Mouse (Mus musculus) embryonic facial prominence, embryonic 11.5 days (tissue): ENCODE measurements around the gene Orc3. TPM values are rescaled to one million over a fixed set of nuclear protein-coding genes. Genes with fewer than 3 reads are reported as not detected.

Experiments
- ATAC-seq: fragments of 200-750 bp; cut with Nextera tagmentation; replicated peaks from 2 replicates; pipeline ENCODE4 v1.8.0; 2017; ENCODE audit warnings: low read depth; ENCODE audit not compliant: insufficient number of reproducible peaks, low FRiP score, low TSS enrichment
- DNase-seq: peaks from one replicate; pipeline ENCODE4 v3.0.0-alpha.2; 2015; ENCODE audit warnings: low spot score
- H3K27ac ChIP-seq: fragments of 300-500 bp; sonication (generic); replicated peaks from 2 replicates; pipeline ENCODE4 v1.5.1; 2014; ENCODE audit warnings: mild to moderate bottlenecking, low read depth, low read length, control low read depth
- H3K27me3 ChIP-seq: fragments of 300-500 bp; sonication (generic); 2 replicates; pipeline ENCODE4 v1.6.1; 2014; ENCODE audit warnings: mild to moderate bottlenecking, low read length, moderate library complexity, mixed read lengths; ENCODE audit not compliant: control insufficient read depth, insufficient read depth
- H3K36me3 ChIP-seq: fragments of 300-500 bp; sonication (generic); replicated peaks from 2 replicates; pipeline ENCODE4 v1.6.1; 2014; ENCODE audit warnings: low read depth, mild to moderate bottlenecking, low read length, moderate library complexity, mixed read lengths; ENCODE audit not compliant: control insufficient read depth, insufficient read depth
- H3K4me1 ChIP-seq: fragments of 300-500 bp; sonication (generic); 2 replicates; pipeline ENCODE4 v1.6.1; 2014; ENCODE audit warnings: low read length, mixed read lengths; ENCODE audit not compliant: control insufficient read depth, insufficient read depth
- H3K4me2 ChIP-seq: fragments of 300-500 bp; sonication (generic); 2 replicates; pipeline ENCODE4 v1.6.1; 2014; ENCODE audit warnings: low read depth, mild to moderate bottlenecking, control low read depth, low read length, moderate library complexity
- H3K4me3 ChIP-seq: fragments of 300-500 bp; sonication (generic); 2 replicates; pipeline ENCODE4 v1.5.1; 2014; ENCODE audit warnings: low read depth, low read length, control low read depth
- H3K9ac ChIP-seq: fragments of 300-500 bp; sonication (generic); replicated peaks from 2 replicates; pipeline ENCODE4 v1.6.1; 2014; ENCODE audit warnings: mild to moderate bottlenecking, control low read depth, low read length
- H3K9me3 ChIP-seq: fragments of 300-500 bp; sonication (generic); replicated peaks from 2 replicates; pipeline ENCODE4 v1.6.1; 2016; ENCODE audit warnings: mild to moderate bottlenecking, low read length, inconsistent platforms, mixed read lengths; ENCODE audit not compliant: control insufficient read depth
- WGBS: fragments of 180-500 bp; shearing (Covaris S2); extraction: QIAGEN DNeasy Blood & Tissue Kit; methylation state at CpG from one replicate; pipeline ENCODE4 v1.1.7; 2014; 5-methylcytosine and 5-hydroxymethylcytosine counted together
- polyA plus RNA-seq: library from polyadenylated mRNA; unstranded; fragments of >200 nt; fragmentation: Nextera tagmentation; extraction: Ambion mirVana; gene quantifications from 2 replicates; pipeline ENCODE4 v1.2.1, GENCODE M21; 2014

The Orc3 gene
- polyA plus RNA-seq, 1 experiment from 2014 or later = 135 TPM

GRCm38 (mm10) chr4:34555604-34556003 is 59.1 kb downstream of the Orc3 start:
- H3K4me2 ChIP-seq = no peak overlapping the region
- no peaks in the 10 kb centered on the region for H3K9me3 ChIP-seq
- no peaks in the 10 kb centered on the region for H3K36me3 ChIP-seq
- no peaks in the 10 kb centered on the region for H3K27me3 ChIP-seq
- H3K4me1 ChIP-seq = peaks cover 2% of the 10 kb centered on the region; the same call in 1 of the 2 replicates
- WGBS = 96% methylated on average over 3 of the region's 3 CpGs
- no peak overlapping the region for H3K4me3 ChIP-seq
- no peak for ATAC-seq
- no peak overlapping the region for H3K27ac ChIP-seq
- no peak for DNase-seq
- no peak overlapping the region for H3K9ac ChIP-seq

GRCm38 (mm10) chr4:34554596-34554995 is 60.1 kb downstream of the Orc3 start:
- Histone ChIP-seq H3K36me3 (no peaks in the 10 kb centered on the region), H3K27me3 (no peaks in the 10 kb centered on the region), H3K9ac (no peak overlapping the region), H3K4me1 (peaks cover 2% of the 10 kb centered on the region; the same call in 1 of the 2 replicates), H3K4me3 (no peak overlapping the region), H3K4me2 (no peak overlapping the region), H3K9me3 (no peaks in the 10 kb centered on the region), H3K27ac (no peak overlapping the region)
- no peak for ATAC-seq
- 57% methylated on average over 1 of the region's 1 CpGs for WGBS
- no peak for DNase-seq

- peak overlapping the region; percentile 30 for H3K4me2 ChIP-seq
Observed at GRCm38 (mm10) chr4:34551966-34552365, 62.8 kb downstream of the Orc3 start.

GRCm38 (mm10) chr4:34551098-34551809 is 63.5 kb downstream of the Orc3 start:
- H3K27ac ChIP-seq = peak overlapping the region; percentile 87
- H3K27me3 ChIP-seq = no peaks in the 10 kb centered on the region
- peak overlapping the region; percentile 30 for H3K4me2 ChIP-seq
- peaks cover 2% of the 10 kb centered on the region; the same call in 1 of the 2 replicates for H3K4me1 ChIP-seq
- H3K9ac ChIP-seq = peak overlapping the region; percentile 97
- no peaks in the 10 kb centered on the region for H3K9me3 ChIP-seq
- peak; percentile 83 for DNase-seq
- H3K4me3 ChIP-seq = peak overlapping the region; percentile 99
- ATAC-seq = peak; percentile 79
- H3K36me3 ChIP-seq = no peaks in the 10 kb centered on the region
- WGBS = 0% methylated on average over 29 of the region's 50 CpGs

More at GRCm38 (mm10) chr4:34551966-34552365, 62.8 kb downstream of the Orc3 start:
- H3K9me3 ChIP-seq = no peaks in the 10 kb centered on the region
- no peaks in the 10 kb centered on the region for H3K36me3 ChIP-seq
- DNase-seq = no peak
- H3K27ac ChIP-seq = no peak overlapping the region
- H3K4me1 ChIP-seq = peaks cover 2% of the 10 kb centered on the region; the same call in 1 of the 2 replicates
- H3K9ac ChIP-seq = no peak overlapping the region
- peak overlapping the region; percentile 99 for H3K4me3 ChIP-seq
- WGBS = 24% methylated on average over 3 of the region's 3 CpGs
- ATAC-seq = no peak
- no peaks in the 10 kb centered on the region for H3K27me3 ChIP-seq

GRCm38 (mm10) chr4:34550748-34551097 is 64.0 kb downstream of the Orc3 start, which contains the start of gene Akirin2:
Akirin2 (plus strand) TSS chr4:34550937.
- no peak; the same call in 1 of the 2 replicates for ATAC-seq
- 0% methylated on average over 22 of the region's 53 CpGs for WGBS
- H3K4me1 ChIP-seq = peaks cover 1% of the 10 kb centered on the region; the same call in 1 of the 2 replicates
- no peaks in the 10 kb centered on the region for H3K27me3 ChIP-seq
- no peaks in the 10 kb centered on the region for H3K9me3 ChIP-seq
- peak within 1 kb of the TSS; percentile 87 for H3K27ac ChIP-seq
- H3K9ac ChIP-seq = peak within 1 kb of the TSS; percentile 97
- H3K4me3 ChIP-seq = peak within 1 kb of the TSS; percentile 99
- DNase-seq = no peak
- H3K4me2 ChIP-seq = peak within 1 kb of the TSS; percentile 32
- no peaks in the 10 kb centered on the region for H3K36me3 ChIP-seq

GRCm38 (mm10) chr4:34549981-34550747 is 64.6 kb downstream of the Orc3 start:
- Histone ChIP-seq H3K4me3 (peak overlapping the region; percentile 99), H3K9me3 (no peaks in the 10 kb centered on the region), H3K4me2 (peak overlapping the region; percentile 32), H3K9ac (peak overlapping the region; percentile 97), H3K4me1 (no peaks in the 10 kb centered on the region), H3K27ac (peak overlapping the region; percentile 87), H3K36me3 (no peaks in the 10 kb centered on the region), H3K27me3 (no peaks in the 10 kb centered on the region)
- ATAC-seq (peak; percentile 93), DNase-seq (peak; percentile 98)
- 3% methylated on average over 32 of the region's 38 CpGs for WGBS

- no peak overlapping the region for H3K9ac ChIP-seq
- 76% methylated on average over 6 of the region's 6 CpGs for WGBS
- H3K27me3 ChIP-seq = no peaks in the 10 kb centered on the region
- no peak overlapping the region for H3K4me3 ChIP-seq
- no peak overlapping the region for H3K27ac ChIP-seq
- DNase-seq (no peak), ATAC-seq (no peak)
- no peak overlapping the region for H3K4me2 ChIP-seq
- no peaks in the 10 kb centered on the region for H3K36me3 ChIP-seq
- H3K9me3 ChIP-seq = no peaks in the 10 kb centered on the region
- no peaks in the 10 kb centered on the region for H3K4me1 ChIP-seq
Observed at GRCm38 (mm10) chr4:34529941-34530340, 84.8 kb downstream of the Orc3 start.

- no peaks in the 10 kb centered on the region for H3K27me3 ChIP-seq
- no peaks in the 10 kb centered on the region for H3K36me3 ChIP-seq
- DNase-seq (no peak), ATAC-seq (no peak)
- no peak overlapping the region for H3K4me3 ChIP-seq
- H3K4me1 ChIP-seq = no peaks in the 10 kb centered on the region
- no peak overlapping the region for H3K4me2 ChIP-seq
- WGBS = 89% methylated on average over 4 of the region's 4 CpGs
- no peak overlapping the region for H3K9ac ChIP-seq
- H3K9me3 ChIP-seq = no peaks in the 10 kb centered on the region
- no peak overlapping the region for H3K27ac ChIP-seq
Observed at GRCm38 (mm10) chr4:34529379-34529778, 85.4 kb downstream of the Orc3 start.
